Mouse (Mus musculus) neural tube, embryonic 15.5 days (tissue): ENCODE measurements around the gene BC051142. TPM values are rescaled to one million over a fixed set of nuclear protein-coding genes. Genes with fewer than 3 reads are reported as not detected.
"Not testable (repeated sequence)": the region's sequence is repeated elsewhere in the genome, so short reads cannot be mapped to it uniquely, and the experiment has no call there.

Experiments used
- ATAC-seq: fragments of 200-750 bp; cut with Nextera tagmentation; 2 replicates; pipeline ENCODE4 v1.8.0; 2017; ENCODE audit warnings: mild to moderate bottlenecking, moderate TSS enrichment, moderate library complexity; ENCODE audit not compliant: low FRiP score
- H3K27ac ChIP-seq: fragments of 300-500 bp; sonication (generic); replicated peaks from 2 replicates; pipeline ENCODE4 v1.5.1; 2015; ENCODE audit warnings: mild to moderate bottlenecking, inconsistent platforms
- H3K27me3 ChIP-seq: fragments of 300-500 bp; sonication (generic); replicated peaks from 2 replicates; pipeline ENCODE4 v1.6.1; 2015; ENCODE audit warnings: inconsistent platforms
- H3K36me3 ChIP-seq: fragments of 300-500 bp; sonication (generic); 2 replicates; pipeline ENCODE4 v1.6.1; 2015; ENCODE audit warnings: inconsistent platforms
- H3K4me1 ChIP-seq: fragments of 300-500 bp; sonication (generic); 2 replicates; pipeline ENCODE4 v1.6.1; 2015; ENCODE audit warnings: inconsistent platforms
- H3K4me2 ChIP-seq: fragments of 300-500 bp; sonication (generic); 2 replicates; pipeline ENCODE4 v1.6.1; 2015; ENCODE audit warnings: inconsistent platforms, mild to moderate bottlenecking, moderate library complexity
- H3K4me3 ChIP-seq: fragments of 300-500 bp; sonication (generic); replicated peaks from 2 replicates; pipeline ENCODE4 v1.5.1; 2015; ENCODE audit warnings: mild to moderate bottlenecking, inconsistent platforms
- H3K9ac ChIP-seq: fragments of 300-500 bp; sonication (generic); replicated peaks from 2 replicates; pipeline ENCODE4 v1.6.1; 2015; ENCODE audit warnings: mild to moderate bottlenecking, inconsistent platforms
- H3K9me3 ChIP-seq: fragments of 300-500 bp; sonication (generic); replicated peaks from 2 replicates; pipeline ENCODE4 v1.6.1; 2016; ENCODE audit warnings: inconsistent platforms
- WGBS: fragments of 180-500 bp; shearing (Covaris S2); methylation state at CpG from one replicate; pipeline ENCODE4 v1.1.7; 2015; ENCODE audit warnings: mixed read lengths; 5-methylcytosine and 5-hydroxymethylcytosine counted together
- polyA plus RNA-seq: library from polyadenylated mRNA; unstranded; fragments of >200 nt; fragmentation: Nextera tagmentation; extraction: Ambion mirVana; gene quantifications from 2 replicates; pipeline ENCODE4 v1.2.1, GENCODE M21; 2015

BC051142 gene
- polyA plus RNA-seq, 1 experiment from 2014 or later: 5.1 TPM

DNA sequence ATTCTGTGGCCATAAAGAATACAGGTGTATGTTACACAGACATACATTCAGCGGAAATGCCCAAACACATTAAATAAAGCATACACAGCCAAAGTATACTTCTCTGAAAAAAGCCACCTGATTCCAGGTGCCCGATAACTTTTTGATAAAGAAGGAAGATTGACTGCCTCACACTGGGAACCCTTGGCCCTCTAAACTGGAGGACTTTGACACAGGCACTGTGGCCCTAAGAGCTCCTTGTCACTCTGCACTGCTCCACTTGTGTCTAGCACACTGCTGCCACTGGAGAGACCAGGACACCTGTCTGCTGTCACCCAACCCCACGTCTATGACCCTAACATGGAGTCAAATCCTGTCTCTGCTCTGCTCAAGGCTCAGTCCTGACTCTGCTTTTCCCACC, 76.4 kb downstream of the BC051142 start:
- H3K9ac ChIP-seq: no peak overlapping the region
- no peak for ATAC-seq

DNA sequence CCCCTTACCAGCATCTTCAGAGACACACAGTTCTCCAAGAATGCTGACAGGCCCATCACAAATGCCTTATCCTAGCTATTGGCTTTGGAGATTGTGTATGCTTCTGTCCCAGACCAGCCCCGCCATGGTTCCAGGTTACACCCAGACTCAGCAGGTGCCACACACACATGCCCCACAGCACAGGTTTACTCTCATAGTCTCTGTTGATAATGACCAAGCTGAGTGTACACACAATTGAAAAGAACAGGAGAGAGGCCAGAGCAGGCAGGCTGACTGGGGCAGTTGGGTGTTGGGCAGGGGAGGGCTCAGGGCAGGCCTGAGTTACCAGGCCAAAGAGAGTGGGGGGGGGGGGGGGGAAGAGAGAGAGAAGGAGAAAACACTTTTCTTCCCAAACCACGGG, 77.8 kb downstream of the BC051142 start:
- no peaks in the 10 kb centered on the region for H3K9me3 ChIP-seq

More for the DNA sequence above, 76.4 kb downstream of the BC051142 start:
- Histone ChIP-seq H3K36me3 (no peaks in the 10 kb centered on the region), H3K9me3 (no peaks in the 10 kb centered on the region), H3K4me3 (no peak overlapping the region), H3K4me2 (no peak overlapping the region), H3K27ac (no peak overlapping the region), H3K27me3 (no peaks in the 10 kb centered on the region), H3K4me1 (no peaks in the 10 kb centered on the region)
- WGBS: 85% methylated on average over 3 of the region's 3 CpGs

DNA sequence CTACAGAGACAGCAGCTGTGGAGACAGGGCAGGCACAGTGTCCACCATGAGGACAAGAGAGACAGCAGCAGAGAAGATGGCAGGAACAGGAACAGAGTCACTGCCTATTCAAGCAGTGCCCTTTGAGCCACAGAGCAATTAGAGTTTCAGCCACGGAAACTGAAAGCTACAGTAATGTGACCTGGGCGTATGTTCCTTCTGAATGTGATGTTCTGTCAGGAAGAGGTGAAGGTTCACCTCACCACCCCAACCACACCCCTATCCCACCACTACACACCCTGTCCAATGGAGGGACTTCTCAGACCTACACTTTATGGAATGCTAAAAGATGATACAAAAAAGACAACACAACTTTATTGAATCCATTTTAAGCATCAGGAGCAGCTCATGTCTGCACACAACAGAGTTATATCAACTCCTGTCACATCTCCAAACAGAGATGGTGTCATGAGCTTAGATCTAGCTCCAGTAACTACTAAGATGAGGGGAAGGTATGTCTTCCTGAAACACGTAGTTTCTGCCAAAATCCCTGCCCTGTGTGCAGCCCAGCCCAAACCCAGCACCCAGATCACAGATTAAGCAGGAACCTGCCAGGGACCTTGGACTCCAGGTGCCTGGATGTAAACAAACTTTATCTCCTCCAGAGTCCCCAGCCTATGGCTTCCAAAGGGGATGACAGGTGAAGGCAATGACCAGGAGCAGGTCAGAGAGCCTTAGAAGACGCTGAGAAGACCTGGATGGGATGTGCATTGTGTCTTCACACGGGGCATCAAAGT, 78.8 kb downstream of the BC051142 start, which contains the start of gene Btnl4:
Gene Btnl4 (minus strand): TSS at position 81 of the 776 bp plus-strand sequence.
- not testable (repeated sequence) for H3K4me3 ChIP-seq, H3K27ac ChIP-seq, H3K27me3 ChIP-seq, H3K9ac ChIP-seq, H3K36me3 ChIP-seq, H3K4me2 ChIP-seq, ATAC-seq, H3K4me1 ChIP-seq, H3K9me3 ChIP-seq
- WGBS: 88% methylated on average over 5 of the region's 5 CpGs

More for the DNA sequence above, 77.8 kb downstream of the BC051142 start:
- Histone ChIP-seq H3K4me3 (no peak overlapping the region), H3K36me3 (no peaks in the 10 kb centered on the region), H3K9ac (no peak overlapping the region), H3K4me1 (no peaks in the 10 kb centered on the region), H3K4me2 (no peak overlapping the region), H3K27ac (no peak overlapping the region), H3K27me3 (no peaks in the 10 kb centered on the region)
- no peak for ATAC-seq
- WGBS: 77% methylated on average over 1 of the region's 2 CpGs

DNA sequence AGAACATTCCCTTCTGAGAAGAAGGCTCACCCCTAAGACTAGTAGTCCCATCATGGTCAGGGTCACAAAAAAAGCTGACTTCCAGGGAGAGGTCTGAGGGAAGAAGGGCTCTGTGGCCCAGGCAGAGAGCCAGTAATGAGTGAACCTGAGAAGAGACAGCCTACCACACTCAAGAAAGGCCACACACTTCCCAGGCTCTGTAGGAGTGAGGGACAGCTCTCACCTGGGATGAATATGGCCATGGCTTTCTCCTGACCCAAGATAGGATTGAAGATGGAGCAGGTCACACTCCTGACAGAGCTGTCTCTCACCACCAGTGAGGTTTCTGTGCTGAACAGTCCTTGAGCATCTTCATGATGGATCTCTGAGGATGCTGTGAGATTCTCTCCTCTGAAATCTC, 94.2 kb downstream of the BC051142 start:
- no peaks in the 10 kb centered on the region for H3K36me3 ChIP-seq
- ATAC-seq: no peak
- H3K27ac ChIP-seq: no peak overlapping the region
- no peak overlapping the region for H3K4me2 ChIP-seq
- no peaks in the 10 kb centered on the region for H3K9me3 ChIP-seq
- no peaks in the 10 kb centered on the region for H3K4me1 ChIP-seq
- H3K27me3 ChIP-seq: no peaks in the 10 kb centered on the region
- H3K4me3 ChIP-seq: no peak overlapping the region
- H3K9ac ChIP-seq: no peak overlapping the region

DNA sequence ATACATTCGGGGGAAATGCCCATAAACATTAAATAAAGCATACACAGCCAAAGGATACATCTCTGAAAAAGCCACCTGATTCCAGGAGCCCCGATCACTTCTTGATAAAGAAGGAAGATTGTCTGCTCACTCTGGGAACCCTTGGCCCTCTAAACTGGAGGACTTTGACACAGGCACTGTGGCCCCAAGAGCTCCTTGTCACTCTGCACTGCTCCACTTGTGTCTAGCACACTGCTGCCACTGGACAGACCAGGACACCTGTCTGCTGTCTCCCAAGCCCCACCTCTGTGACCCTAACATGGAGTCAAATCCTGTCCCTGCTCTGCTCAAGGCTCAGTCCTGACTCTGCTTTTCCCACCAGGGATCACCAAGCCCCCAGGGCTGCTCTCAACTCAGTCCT, 96.5 kb downstream of the BC051142 start:
- not testable (repeated sequence) for H3K9ac ChIP-seq, ATAC-seq, H3K27ac ChIP-seq, H3K9me3 ChIP-seq, H3K4me3 ChIP-seq, H3K4me2 ChIP-seq, H3K4me1 ChIP-seq, H3K36me3 ChIP-seq, H3K27me3 ChIP-seq
- 92% methylated on average over 2 of the region's 2 CpGs for WGBS

DNA sequence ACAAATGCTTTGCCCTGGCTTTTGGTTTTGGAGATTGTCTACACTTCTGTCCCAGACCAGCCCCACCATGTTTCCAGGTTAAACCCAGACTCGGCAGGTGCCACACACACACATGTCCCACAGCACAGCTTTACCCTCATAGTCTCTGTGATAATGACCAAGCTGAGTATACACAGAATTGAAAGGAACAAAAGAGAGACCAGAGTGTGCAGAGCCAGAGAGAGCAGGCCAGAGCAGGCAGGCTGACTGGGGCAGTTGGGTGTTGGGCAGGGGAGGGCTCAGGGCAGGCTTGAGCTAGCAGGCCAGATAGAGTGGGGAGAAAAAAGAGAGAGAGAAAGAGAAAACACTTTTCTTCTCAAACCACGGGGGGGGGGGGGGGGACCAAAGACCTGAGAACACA, 97.9 kb downstream of the BC051142 start:
- 97% methylated on average over 1 of the region's 2 CpGs for WGBS
- no peak overlapping the region for H3K4me2 ChIP-seq
- H3K27ac ChIP-seq: no peak overlapping the region
- H3K27me3 ChIP-seq: no peaks in the 10 kb centered on the region
- no peaks in the 10 kb centered on the region for H3K4me1 ChIP-seq
- no peak for ATAC-seq
- no peaks in the 10 kb centered on the region for H3K36me3 ChIP-seq
- no peak overlapping the region for H3K4me3 ChIP-seq
- no peaks in the 10 kb centered on the region for H3K9me3 ChIP-seq
- no peak overlapping the region for H3K9ac ChIP-seq

DNA sequence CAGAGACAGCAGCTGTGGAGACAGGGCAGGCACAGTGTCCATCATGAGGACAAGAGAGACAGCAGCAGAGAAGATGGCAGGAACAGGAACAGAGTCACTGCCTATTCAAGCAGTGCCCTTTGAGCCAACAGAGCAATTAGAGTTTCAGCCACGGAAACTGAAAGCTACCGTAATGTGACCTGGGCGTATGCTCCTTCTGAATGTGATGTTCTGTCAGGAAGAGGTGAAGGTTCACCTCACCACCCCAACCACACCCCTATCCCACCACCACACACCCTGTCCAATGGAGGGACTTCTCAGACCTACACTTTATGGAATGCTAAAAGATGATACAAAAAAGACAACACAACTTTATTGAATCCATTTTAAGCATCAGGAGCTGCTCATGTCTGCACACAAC, 98.7 kb downstream of the BC051142 start:
- H3K27me3 ChIP-seq, H3K4me3 ChIP-seq, H3K9me3 ChIP-seq, H3K9ac ChIP-seq, ATAC-seq, H3K4me1 ChIP-seq, H3K27ac ChIP-seq, H3K36me3 ChIP-seq, H3K4me2 ChIP-seq: not testable (repeated sequence)
- 81% methylated on average over 3 of the region's 3 CpGs for WGBS

DNA sequence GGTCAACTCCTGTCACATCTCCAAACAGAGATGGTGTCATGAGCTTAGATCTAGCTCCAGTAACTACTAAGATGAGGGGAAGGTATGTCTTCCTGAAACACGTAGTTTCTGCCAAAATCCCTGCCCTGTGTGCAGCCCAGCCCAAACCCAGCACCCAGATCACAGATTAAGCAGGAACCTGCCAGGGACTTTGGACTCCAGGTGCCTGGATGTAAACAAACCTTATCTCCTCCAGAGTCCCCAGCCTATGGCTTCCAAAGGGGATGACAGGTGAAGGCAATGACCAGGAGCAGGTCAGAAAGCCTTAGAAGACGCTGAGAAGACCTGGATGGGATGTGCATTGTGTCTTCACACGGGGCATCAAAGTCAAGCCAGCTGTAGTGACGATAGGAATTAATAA, 99.1 kb downstream of the BC051142 start:
- H3K4me2 ChIP-seq, H3K36me3 ChIP-seq, H3K27me3 ChIP-seq, H3K4me3 ChIP-seq, H3K9me3 ChIP-seq, ATAC-seq, H3K27ac ChIP-seq, H3K4me1 ChIP-seq, H3K9ac ChIP-seq: not testable (repeated sequence)
- WGBS: 84% methylated on average over 3 of the region's 4 CpGs

DNA sequence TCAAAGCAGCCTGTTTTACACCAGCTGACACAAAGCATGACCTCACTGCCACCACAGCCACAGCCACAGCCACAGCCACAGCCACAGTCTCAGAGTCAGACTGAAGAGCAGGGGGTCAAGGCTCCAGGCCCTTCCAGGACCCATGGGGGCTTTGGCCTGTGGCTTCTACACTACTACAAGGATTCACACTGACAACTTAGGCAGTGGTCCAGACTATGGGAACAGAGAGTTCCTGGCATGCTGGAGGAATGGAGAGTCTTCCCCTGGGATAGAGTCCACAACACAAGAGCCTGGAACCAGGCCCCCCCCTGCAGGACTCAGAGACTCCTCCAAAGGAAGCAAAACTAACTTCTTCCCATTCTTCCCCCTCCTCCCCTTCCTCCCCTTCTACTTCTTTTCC, 109.0 kb downstream of the BC051142 start:
- H3K9ac ChIP-seq: no peak overlapping the region

More for the DNA sequence above, 109.0 kb downstream of the BC051142 start:
- H3K27me3 ChIP-seq: no peaks in the 10 kb centered on the region
- H3K4me1 ChIP-seq: no peaks in the 10 kb centered on the region
- H3K36me3 ChIP-seq: no peaks in the 10 kb centered on the region
- H3K9me3 ChIP-seq: no peaks in the 10 kb centered on the region
- H3K27ac ChIP-seq: no peak overlapping the region
- no peak overlapping the region for H3K4me2 ChIP-seq
- H3K4me3 ChIP-seq: no peak overlapping the region
- no peak for ATAC-seq

Other genes with a start within 250 kb of the BC051142 start
- gene H2-DMb1, start 245.7 kb upstream of the BC051142 start, polyA plus RNA-seq: 0.29 and 4.2 TPM in 2 replicates
- 3.5 and 12.0 TPM in 2 replicates for gene Tap1, start 211.3 kb upstream of the BC051142 start, polyA plus RNA-seq
- gene Psmb9, start 211.1 kb upstream of the BC051142 start, polyA plus RNA-seq: 2.1 and 35.0 TPM in 2 replicates
- gene Psmb8, start 201.1 kb upstream of the BC051142 start, polyA plus RNA-seq: 3.8 and 80.4 TPM in 2 replicates
- gene Tap2, start 195.3 kb upstream of the BC051142 start, polyA plus RNA-seq: 1.9 and 15.0 TPM in 2 replicates
- 0.08 and 0.26 TPM in 2 replicates for gene H2-Ob, start 159.9 kb upstream of the BC051142 start, polyA plus RNA-seq
- 1.4 and 189 TPM in 2 replicates for gene H2-Ab1, start 141.1 kb upstream of the BC051142 start, polyA plus RNA-seq
- 0.97 and 82.8 TPM in 2 replicates for gene H2-Aa, start 111.0 kb upstream of the BC051142 start, polyA plus RNA-seq
- 4.0 and 55.6 TPM in 2 replicates for gene H2-Eb1, start 93.0 kb upstream of the BC051142 start, polyA plus RNA-seq
- 0.19 and 0.54 TPM in 2 replicates for gene H2-Eb2, start 73.2 kb upstream of the BC051142 start, polyA plus RNA-seq
- gene Btnl2, start 44.0 kb upstream of the BC051142 start, polyA plus RNA-seq: not detected in 2 replicates
- gene Btnl1, start 21.7 kb upstream of the BC051142 start, polyA plus RNA-seq: not detected in 2 replicates
- gene Btnl4, start 78.5 kb downstream of the BC051142 start, polyA plus RNA-seq: 0.74 TPM in 1 of 2 replicates, not detected in the other
- not detected in 2 replicates for gene Btnl6, start 118.5 kb downstream of the BC051142 start, polyA plus RNA-seq
- gene Notch4, start 165.4 kb downstream of the BC051142 start, polyA plus RNA-seq: 8.0 and 8.5 TPM in 2 replicates
- gene Gpsm3, start 191.0 kb downstream of the BC051142 start, polyA plus RNA-seq: 3.8 and 14.5 TPM in 2 replicates
- 8.2 and 10.3 TPM in 2 replicates for gene Pbx2, start 192.4 kb downstream of the BC051142 start, polyA plus RNA-seq
- gene Ager, start 199.0 kb downstream of the BC051142 start, polyA plus RNA-seq: 1.0 and 1.4 TPM in 2 replicates
- 256 and 280 TPM in 2 replicates for gene Rnf5, start 204.9 kb downstream of the BC051142 start, polyA plus RNA-seq
- 109 and 133 TPM in 2 replicates for gene Agpat1, start 205.4 kb downstream of the BC051142 start, polyA plus RNA-seq
- gene Egfl8, start 217.2 kb downstream of the BC051142 start, polyA plus RNA-seq: 12.3 and 14.9 TPM in 2 replicates
- gene Ppt2, start 229.7 kb downstream of the BC051142 start, polyA plus RNA-seq: 20.1 and 21.3 TPM in 2 replicates
- gene Prrt1, start 230.7 kb downstream of the BC051142 start, polyA plus RNA-seq: 6.3 and 7.3 TPM in 2 replicates
- 14.9 and 15.8 TPM in 2 replicates for gene Fkbpl, start 245.9 kb downstream of the BC051142 start, polyA plus RNA-seq
- 109 and 112 TPM in 2 replicates for gene Atf6b, start 248.3 kb downstream of the BC051142 start, polyA plus RNA-seq